Mouse (Mus musculus) induced T-regulatory cell, adult 2 months (primary cell): ENCODE results near the gene Mylk4.
A peak's percentile ranks its signal among the peaks of the same experiment; 100 is the strongest.

Source experiments
- DNase-seq: peaks from one replicate; pipeline ENCODE4 v3.0.0-alpha.2; 2012; ENCODE audit warnings: low read depth

Mylk4 gene

GRCm38 (mm10) chr13:32707894-32708293, 75.9 kb downstream of the Mylk4 start:
- no peak for DNase-seq

DNA sequence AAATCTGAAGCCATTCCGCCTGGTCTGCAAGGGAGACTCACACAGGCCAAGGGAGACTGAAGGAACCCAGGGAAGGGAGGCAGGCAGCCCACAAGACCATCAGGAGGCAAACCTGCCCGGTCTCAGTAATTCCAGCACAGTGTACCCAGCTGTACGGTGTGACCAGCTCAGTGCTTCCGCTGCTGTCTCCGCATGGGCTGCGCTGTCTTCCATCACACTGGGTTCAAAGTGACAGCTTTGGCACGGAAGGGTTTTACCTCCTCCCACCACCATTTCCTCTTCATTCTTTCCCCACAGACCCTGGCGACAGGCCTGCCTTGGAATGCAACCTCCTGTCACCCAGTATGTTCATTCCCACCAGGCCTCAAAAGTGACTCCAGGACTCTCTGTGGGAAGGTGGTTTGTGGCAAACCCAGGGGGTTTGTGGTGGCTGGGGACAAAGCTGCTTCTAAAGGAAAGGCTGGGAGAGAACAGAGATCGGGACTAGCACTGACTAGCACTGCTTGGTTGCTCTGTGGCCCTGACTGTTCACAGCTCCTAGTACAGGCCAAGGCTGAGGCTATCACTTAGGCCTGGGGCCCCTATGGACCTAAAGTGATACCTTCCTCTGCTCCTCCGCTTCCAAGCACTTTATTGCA, 77.0 kb downstream of the Mylk4 start:
- DNase-seq = no peak

GRCm38 (mm10) chr13:32705315-32705714, 78.4 kb downstream of the Mylk4 start:
- DNase-seq = no peak

GRCm38 (mm10) chr13:32704911-32705310, 78.8 kb downstream of the Mylk4 start:
- no peak for DNase-seq

- DNase-seq = no peak
Observed at GRCm38 (mm10) chr13:32701564-32701963, 82.2 kb downstream of the Mylk4 start.

GRCm38 (mm10) chr13:32699376-32699775, 84.4 kb downstream of the Mylk4 start:
- DNase-seq = no peak

DNA sequence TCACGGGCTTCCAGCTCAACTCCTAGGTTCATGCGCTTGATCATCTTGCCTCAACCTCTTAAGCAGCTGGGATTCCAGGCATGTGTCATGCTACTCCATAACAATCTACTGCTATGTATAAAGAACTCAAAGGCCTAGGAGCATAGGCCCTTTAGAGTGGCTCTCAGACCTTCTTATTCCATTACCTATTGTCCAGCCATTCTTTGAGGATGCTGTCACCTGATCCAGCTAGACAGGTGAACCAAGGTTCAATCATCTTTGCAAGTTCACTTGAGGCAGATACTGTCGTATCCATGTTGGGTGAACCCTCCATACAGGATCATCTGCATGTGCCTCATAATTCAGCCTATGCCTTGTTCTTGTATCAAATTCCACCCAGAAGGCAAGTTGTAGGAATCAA, 84.8 kb downstream of the Mylk4 start:
- DNase-seq = no peak

- no peak for DNase-seq
Observed at GRCm38 (mm10) chr13:32693886-32694455, 89.8 kb downstream of the Mylk4 start.

DNA sequence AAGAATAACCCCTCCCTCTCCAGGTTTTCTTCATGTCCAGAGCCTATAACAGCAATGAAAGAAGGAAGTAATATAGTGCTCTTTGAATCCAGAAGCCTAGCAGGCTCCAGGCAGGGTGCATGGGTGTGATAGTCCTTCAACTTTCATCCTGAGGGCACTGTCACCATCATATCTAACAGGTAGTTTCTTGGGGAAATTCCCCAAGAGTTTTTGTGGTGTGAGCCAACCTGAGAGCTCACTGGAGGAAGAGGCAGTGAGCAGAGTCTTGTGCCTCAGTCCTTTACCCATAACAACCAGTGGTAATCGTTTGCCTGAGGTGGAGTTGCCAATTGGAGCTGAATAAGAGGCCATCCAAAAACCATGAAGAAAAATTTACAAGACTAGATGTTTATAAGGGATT, 91.2 kb downstream of the Mylk4 start:
- DNase-seq = peak; percentile 71

DNA sequence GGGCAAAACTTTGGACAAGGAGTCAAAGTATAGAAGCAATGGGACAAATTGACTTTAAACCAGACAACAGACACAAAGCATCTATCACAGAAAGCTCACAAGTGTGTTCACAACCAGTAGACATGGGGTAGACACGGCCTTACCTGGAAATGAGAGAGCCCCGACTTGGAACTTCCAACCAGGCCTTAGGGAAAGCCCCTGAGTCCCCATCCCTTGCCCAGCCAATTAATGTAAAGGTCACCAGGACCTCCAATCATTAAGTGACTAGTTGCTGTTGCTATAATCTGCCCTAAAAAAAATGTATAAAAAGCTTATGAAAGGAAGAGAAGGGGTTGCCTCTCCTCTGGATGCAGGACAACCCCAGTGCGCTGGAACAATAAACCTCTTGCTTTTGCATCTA, 93.5 kb downstream of the Mylk4 start:
- DNase-seq = peak; percentile 39

DNA sequence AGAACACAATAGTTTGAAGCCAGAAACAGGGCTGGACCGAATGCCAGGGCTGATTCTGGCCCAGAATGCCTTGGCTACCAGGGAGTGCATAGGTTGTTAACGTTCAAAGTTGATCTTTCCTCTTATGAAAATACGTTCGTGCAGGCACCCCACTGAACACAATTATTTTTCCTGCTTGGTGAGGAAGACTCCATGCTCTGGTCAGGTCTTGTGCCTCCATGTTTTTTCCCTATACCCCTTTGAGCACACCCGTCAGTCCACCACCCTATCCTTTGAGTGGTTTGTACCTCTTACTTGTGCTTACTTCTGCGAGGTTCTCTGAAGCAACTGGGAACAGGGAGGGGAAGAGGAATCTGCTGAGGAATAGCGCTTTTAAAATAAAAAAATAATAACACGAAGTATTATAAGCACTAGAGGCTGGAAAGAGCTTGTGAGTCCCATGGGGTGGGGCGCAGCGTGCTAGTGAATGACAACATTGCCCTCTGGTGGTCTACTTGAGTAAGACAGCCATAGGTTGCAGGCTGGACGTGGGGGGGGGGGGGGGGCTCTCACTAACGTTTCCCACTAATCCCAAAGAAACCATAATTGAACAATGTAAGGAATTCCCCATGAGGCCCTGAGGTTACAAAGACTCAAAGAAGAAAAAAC, 102.8 kb downstream of the Mylk4 start:
- DNase-seq = peak; percentile 81

GRCm38 (mm10) chr13:32680121-32680551, 103.6 kb downstream of the Mylk4 start:
- DNase-seq = peak; percentile 44

GRCm38 (mm10) chr13:32678998-32679397, 104.8 kb downstream of the Mylk4 start:
- no peak for DNase-seq

GRCm38 (mm10) chr13:32670782-32671181, 113.0 kb downstream of the Mylk4 start:
- DNase-seq = no peak

DNA sequence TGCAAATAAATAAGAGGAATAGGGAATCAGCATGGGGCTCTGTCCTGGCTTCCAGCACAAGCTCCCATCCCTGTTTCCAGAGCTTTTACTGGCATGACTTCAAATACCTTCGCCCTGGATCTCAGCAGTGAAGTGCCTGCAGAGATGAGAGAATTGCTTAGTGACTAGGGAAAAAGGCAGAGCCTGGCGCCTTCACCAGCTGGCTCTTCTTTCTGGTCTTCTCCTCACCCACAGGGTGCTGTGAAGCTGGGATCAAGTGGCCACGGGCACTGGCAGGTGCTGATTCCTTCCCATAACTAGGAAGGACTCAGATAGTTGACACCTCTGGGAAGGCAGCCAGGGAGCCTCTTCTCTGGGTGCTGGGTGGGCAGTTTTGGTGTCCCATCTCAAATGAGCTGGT, 115.5 kb downstream of the Mylk4 start:
- DNase-seq = no peak

DNA sequence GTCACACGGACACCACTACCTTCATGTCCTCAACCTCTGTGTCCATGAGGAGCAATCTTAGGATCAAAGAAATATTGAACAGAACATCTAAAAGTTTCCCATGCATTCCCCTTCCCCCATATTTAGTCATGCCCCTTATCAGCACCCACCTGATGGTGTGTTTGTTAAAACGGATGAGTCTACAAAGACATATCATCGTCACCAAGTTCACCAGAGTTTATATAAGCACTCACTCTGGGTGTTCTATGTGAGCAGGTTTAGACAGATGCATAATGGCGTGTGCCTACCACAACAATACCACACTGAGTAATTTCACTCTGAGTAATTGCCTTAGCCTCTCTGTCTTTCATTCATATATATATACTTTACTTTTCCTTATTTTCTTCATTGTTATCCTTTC, 116.4 kb downstream of the Mylk4 start:
- DNase-seq = no peak

- peak; percentile 52 for DNase-seq
Observed at GRCm38 (mm10) chr13:32662041-32662440, 121.7 kb downstream of the Mylk4 start.

- peak; percentile 23 for DNase-seq
Observed at GRCm38 (mm10) chr13:32660294-32660693, 123.5 kb downstream of the Mylk4 start.

- no peak for DNase-seq
Observed at GRCm38 (mm10) chr13:32659271-32659670, 124.5 kb downstream of the Mylk4 start.

DNA sequence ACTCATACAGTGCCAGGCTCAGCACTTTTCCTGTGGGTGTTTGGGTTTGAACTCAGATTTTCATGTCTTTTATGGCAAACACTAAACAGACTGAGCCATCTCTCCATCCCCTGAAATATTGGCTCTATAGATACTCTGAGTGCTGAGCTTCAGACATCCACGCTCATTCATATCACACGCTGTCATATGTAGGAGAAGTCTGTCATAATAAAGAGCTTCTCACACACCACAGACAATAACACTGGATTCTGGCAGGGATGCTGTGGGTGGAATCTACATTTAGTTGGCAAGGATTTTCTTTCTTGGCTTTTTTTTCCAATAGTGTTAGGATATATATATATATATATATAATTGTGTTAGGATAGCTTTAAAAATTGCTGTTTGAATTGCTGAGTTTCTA, 126.2 kb downstream of the Mylk4 start:
- no peak for DNase-seq
